Mouse (Mus musculus): ENCODE results near the gene Krt86.

Gene Krt86

DNA sequence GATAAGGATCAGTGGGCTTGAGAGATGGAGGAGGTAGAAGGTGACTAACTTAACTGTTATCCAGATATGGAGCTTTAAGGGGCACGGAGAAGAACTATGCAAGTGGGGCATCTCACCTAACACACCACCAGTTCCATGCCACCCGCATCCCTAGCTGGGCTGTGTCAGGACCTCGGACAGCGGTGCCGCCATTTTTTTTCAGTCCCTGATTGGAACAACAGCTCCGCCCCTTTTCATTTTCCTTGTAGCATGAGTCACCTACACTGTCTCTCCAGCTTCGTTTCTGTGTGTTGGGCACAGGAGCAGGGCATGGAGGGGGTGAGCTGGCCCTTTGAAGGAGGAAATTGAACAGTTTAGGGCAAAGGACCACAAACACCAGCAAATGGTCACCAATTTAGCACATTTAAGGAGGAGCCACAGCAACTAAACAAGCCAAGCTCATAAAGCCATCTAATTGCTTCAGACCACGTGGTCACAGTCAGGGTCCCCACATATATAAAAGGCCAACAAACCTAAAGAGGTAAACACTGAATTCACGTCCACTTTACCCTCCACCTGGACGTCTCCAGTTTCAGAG, at the start of gene Krt86:
Gene Krt86 (plus strand): TSS at position 527 of the 577 bp plus-strand sequence.
- DNase-seq: no peak

DNA sequence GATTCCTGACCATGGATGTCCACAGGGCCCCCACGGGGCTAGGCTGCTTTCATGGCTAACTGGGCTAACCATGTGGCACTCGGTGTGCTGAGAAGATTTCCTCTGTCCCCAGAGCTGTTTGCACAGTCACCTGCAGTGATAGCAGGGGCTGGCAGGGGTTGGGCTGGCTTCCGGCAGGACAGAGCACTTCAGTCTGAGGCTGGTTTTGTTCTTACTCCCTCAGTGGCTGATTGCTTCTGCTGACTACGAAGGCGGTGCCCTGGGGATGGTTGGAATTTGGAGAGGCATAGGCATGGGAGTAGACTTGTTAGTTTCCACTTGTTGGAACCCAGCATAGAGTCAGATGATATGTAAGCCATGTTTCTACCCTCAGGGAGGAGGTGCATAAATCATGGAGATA, 48.4 kb upstream of the Krt86 start:
- DNase-seq: no peak

DNA sequence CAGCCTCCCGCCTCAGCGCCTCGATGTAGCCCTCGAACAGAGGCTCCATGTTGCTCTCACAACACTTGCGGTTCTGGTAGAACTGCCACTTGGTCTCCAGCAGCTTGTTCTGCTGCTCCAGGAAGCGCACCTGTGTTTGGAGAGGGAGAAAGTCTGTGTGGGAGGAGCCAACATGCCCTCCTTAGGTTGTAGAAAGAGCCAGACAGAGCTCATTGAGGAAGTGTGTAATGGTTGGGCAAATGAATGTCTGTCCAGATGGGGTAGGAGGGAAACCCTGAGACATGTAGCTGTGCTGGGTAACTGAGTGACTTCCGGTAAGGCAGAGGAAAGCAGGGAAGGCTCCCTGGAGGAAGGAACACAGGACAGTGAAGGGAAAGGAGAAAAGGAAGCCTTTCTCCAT, 36.7 kb upstream of the Krt86 start:
- DNase-seq: no peak

DNA sequence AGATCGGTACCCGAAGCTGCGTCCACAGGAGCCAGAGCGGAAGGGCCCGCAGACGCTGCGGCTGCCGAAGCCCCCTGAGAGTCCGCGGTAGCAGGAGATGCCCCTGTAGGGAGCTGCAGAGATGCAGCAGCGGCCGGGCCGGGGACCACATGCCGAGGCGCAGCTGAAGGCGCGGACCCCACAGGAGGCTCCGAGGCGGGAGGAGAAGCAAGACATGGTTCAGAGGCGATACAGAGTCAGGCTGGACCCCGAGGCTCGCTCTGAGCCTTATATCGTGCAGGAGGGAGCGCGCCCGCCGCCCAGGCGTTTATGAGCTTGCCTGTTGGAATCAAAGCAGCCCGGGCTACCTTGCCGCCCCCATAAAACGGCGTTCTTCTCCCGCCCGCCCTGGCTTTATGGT, 34.7 kb upstream of the Krt86 start, which contains the start of gene Krt87:
Gene Krt87 (minus strand): TSS at position 250 of the 400 bp plus-strand sequence.
- DNase-seq: no peak

GRCm38 (mm10) chr15:101440837-101441236, 32.4 kb upstream of the Krt86 start:
- no peak for DNase-seq

DNA sequence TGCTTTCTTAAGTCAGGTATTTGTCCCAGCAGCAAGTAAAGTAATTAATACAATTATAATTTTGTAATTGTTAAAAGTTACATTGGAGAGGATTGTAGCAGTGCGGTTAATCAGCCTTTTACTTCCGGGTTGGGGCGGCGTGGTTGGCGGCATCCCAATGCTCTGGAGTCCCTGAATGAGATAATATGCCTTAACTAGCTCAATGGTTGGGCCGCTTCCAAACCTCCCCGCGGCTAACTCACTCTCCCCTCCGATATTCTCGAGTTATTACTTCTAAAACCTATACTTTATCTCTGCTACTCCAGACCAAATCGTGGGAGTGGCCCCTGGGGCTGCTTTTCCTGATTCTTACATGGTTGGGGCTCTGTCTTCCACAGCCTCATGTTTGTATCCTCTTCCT, 26.7 kb upstream of the Krt86 start:
- DNase-seq: no peak

GRCm38 (mm10) chr15:101447444-101447843, 25.8 kb upstream of the Krt86 start, which contains the start of gene Krt88:
Gene Krt88 (plus strand): TSS chr15:101447744.
- no peak for DNase-seq

- DNase-seq: peak; percentile 68
Observed at GRCm38 (mm10) chr15:101453093-101453736, 20.1 kb upstream of the Krt86 start.

GRCm38 (mm10) chr15:101454774-101455173, 18.5 kb upstream of the Krt86 start:
- no peak for DNase-seq

DNA sequence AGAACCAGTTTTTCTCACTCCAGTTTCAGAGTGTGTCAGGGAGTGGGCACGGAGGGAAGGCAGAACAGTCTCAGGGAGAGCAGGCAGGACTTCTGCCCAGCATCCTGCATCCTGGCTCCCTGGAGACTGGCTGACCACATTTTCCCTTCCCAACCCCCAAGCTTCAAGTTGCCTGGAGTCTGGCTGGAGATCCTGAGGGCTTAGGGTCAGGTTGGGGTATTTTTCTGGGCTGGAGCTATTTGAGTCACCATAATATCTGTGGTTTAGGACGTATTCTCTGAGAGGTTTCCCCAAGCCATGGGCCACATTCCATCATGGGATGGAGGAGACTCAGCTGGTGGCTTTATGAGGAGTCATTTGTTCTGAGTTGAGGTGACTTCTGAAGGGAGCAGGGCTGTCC, 18.0 kb upstream of the Krt86 start:
- DNase-seq: no peak

- no peak for DNase-seq
Observed at GRCm38 (mm10) chr15:101455891-101456290, 17.4 kb upstream of the Krt86 start.

- peak; percentile 5 for DNase-seq
Observed at GRCm38 (mm10) chr15:101458361-101458930, 14.8 kb upstream of the Krt86 start.

DNA sequence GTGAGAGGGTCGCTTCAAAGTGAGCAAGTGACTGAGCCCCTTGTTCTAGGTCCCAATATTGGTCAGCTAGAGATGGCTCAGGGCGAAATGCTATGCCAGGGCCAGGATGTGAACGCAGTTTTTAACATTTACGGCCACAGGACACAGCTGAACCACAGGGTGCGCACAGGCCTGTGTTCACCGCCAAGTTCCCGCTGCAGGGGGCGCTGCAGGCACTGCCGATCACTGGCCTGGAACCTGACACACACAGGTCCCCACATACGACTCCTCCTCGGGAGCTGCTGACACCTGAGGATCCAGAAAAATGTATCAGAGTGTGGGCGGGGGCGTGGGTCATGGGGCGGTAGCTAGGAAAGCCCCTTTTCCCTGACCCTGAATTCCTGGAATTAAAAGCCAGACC, 14.0 kb upstream of the Krt86 start:
- no peak for DNase-seq

DNA sequence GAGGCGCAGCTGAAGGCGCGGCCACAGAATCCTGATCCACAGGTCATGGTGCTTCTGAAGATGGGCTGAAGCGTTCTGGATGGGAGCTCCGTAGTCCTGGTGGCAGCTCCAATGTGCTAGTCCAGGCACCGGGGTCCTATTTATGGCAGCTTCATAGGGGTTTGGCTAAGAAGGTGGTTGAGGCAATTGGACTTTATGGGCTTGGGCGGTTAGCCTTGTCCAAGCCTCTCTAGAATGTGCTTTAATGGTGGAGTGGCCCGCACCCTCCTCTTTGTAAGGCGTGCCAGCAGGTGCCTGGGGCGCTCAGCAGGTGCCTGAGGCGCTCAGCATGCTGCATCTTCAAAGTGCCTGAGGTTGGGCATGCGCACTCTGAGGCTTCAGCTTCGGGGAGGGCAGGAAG, 9.6 kb upstream of the Krt86 start, which contains the start of gene Krt81:
Gene Krt81 (minus strand): TSS at position 101 of the 400 bp plus-strand sequence.
- no peak for DNase-seq

DNA sequence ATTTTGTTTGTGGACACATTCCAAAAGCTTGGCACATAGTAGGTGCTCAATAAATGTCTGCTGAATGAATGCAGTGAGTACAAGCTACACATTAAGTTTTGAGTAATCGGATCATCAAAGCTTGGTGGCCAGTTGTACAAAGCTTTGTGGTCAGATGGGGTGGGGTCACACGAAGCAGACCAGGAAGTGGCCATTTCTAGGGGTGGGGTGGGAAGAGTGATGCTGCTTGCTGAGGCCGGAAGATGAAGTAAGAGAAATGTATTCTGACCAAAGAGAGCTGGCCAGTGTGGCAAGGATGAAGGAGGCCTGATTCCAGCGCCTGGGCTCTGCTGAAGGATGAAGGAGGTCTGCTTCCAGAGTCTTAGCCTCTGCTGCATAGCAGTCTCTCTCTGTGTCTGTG, 4.2 kb upstream of the Krt86 start:
- no peak for DNase-seq

GRCm38 (mm10) chr15:101479007-101479665, 5.9 kb downstream of the Krt86 start:
- DNase-seq: peak; percentile 12

GRCm38 (mm10) chr15:101479666-101480060, 6.4 kb downstream of the Krt86 start:
- DNase-seq: no peak

- DNase-seq: no peak
Observed at GRCm38 (mm10) chr15:101482056-101482455, 8.8 kb downstream of the Krt86 start.

DNA sequence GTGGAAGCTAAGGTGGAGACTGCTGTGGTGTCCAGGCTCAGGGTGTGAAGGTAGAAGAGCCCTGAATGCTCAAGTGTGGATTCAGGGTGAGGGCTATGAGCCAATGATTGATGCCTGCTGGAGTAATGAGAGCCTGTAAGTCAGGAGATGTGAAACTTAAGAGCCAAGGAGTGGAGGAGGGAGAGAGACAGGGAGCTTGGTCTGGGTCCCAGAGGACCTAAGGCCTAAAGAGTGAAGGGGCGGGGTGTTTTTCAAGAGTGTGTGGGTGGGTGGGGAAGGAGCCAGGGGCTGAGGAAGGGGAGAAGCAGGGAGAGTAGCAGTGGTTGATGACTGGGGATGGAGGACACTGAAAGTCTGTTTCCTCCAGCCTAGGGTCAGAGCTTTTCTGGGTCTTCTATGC, 10.4 kb downstream of the Krt86 start:
- no peak for DNase-seq

- DNase-seq: no peak
Observed at GRCm38 (mm10) chr15:101484939-101485338, 11.7 kb downstream of the Krt86 start.

DNA sequence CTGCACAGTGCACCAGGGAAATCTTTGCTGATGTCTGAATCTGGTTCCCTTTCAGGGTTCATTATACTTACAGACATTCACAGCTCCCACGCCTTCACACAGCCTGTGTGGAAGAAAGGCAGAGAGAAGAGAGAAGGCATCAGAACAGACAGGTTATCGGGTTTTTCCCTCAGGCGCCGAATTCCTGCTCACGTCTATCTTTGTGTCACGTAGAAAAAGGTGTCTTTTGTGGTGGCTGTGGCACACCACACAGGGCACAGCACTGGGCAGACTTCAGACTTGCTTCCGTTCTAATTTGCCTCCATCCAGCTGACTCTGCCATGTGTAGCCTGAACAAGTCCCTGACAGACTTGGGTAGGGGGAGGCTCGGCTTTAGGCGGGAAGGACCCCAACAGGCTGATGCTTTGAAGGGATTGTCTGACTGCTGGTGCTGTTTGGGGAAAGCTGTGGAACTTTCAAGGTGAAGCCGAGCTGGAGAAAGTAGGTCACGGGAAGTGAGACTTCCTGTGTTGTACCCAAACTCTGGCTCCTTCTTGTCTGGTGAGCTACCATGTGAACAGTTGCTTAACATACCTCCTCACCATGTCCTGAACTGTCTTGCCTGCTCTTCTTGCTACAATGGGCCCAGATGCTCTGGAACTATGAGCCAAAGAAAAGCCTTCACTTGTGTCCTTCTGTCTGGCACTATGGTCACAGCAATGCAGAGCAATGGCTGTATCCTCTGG, 12.8 kb downstream of the Krt86 start:
- no peak for DNase-seq

DNA sequence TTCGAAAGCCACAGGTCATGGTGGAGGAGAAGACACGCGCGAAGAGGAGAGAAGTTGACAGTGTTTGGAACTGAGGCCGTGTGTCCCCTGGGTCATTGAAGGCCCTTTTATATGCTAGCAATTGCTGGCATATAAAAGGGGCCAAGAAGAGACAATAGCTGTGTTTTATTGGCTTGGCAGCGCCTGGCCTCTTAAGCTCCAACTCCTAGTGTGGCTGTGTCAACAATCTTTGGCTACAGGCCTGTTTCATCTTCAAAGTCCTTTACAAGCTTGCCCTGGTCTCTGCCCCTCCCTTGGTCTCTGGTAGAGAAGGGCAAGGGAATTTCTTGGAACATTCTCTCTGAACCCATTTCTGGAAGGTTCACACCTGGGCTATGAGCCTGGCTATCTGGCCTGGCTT, 18.2 kb downstream of the Krt86 start, which contains the start of gene Krt83:
Gene Krt83 (minus strand): TSS at position 82 of the 400 bp plus-strand sequence.
- DNase-seq: no peak

- DNase-seq: no peak
Observed at GRCm38 (mm10) chr15:101492718-101493117, 19.4 kb downstream of the Krt86 start.

All from cerebellum, adult 8-10 months (tissue).